25 mouse cellular contexts compared by ENCODE assay signal in the genomic region with DNA sequence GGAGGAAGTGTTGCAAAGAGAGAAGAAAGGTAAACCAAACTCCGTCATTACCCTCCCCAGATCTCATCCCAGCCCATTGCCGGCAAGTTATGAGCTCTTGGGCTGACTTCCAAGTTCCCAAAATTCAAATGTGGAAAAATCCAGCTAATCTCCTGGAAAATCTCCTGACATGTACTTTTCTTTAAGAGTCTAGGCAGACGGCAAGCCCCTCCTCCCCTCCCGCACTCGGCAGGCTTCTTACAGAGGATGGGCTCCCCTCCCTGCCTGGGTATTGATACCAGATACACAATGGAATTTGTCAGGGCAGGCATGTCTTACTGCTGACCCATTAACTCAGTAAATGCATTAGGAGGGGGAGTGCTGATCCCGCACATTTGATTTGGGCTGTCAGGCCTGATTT.
DNase-seq lines count a peak whose midpoint lies in the region; ATAC-seq and TF ChIP-seq lines count a peak whose summit lies in the region.
"Had no signal": no experiment of that assay in that cellular context is flagged by ENCODE, and none has a peak within 500 bp of the region (broad histone marks: within the 10 kb centered on the region; RNA-seq: fewer than 3 reads in every experiment).

No protein-coding gene starts in this region.

- no peak overlapping the region for H3K4me2 ChIP-seq in hindbrain, embryonic 11.5 days (replicated peaks; ENCODE audit: low read depth, low read length)
- no peak overlapping the region for H3K4me2 ChIP-seq in midbrain, embryonic 12.5 days (replicated peaks)
- H3K4me2 ChIP-seq in midbrain, embryonic 16.5 days (ENCODE audit: low read length) = no peak overlapping the region
- peak overlapping the region; percentile 7; the same call in 1 of the 2 replicates for H3K4me2 ChIP-seq in embryonic facial prominence, embryonic 14.5 days (ENCODE audit: low read depth, low read length)
- H3K4me2 ChIP-seq in liver, postnatal 0 days (ENCODE audit: low read depth, low read length) = no peak overlapping the region
- H3K4me2 ChIP-seq: forebrain, embryonic 15.5 days; heart, embryonic 15.5 days; liver, embryonic 15.5 days; neural tube, embryonic 13.5 days; stomach, embryonic 15.5 days had no signal

- H3K36me3 ChIP-seq in hindbrain, embryonic 10.5 days = no peaks in the 10 kb centered on the region
- no peaks in the 10 kb centered on the region for H3K36me3 ChIP-seq in hindbrain, embryonic 11.5 days (ENCODE audit: control insufficient read depth, insufficient read depth, low read length)
- no peaks in the 10 kb centered on the region for H3K36me3 ChIP-seq in midbrain, embryonic 12.5 days
- H3K36me3 ChIP-seq in midbrain, embryonic 16.5 days (ENCODE audit: control insufficient read depth, insufficient read depth, low read length) = no peaks in the 10 kb centered on the region
- no peaks in the 10 kb centered on the region for H3K36me3 ChIP-seq in embryonic facial prominence, embryonic 14.5 days (ENCODE audit: control insufficient read depth, insufficient read depth, low read length)
- H3K36me3 ChIP-seq in liver, postnatal 0 days (replicated peaks; ENCODE audit: insufficient read depth, low read length) = no peaks in the 10 kb centered on the region
- H3K36me3 ChIP-seq: forebrain, embryonic 15.5 days; heart, embryonic 15.5 days; liver, embryonic 15.5 days; neural tube, embryonic 13.5 days; stomach, embryonic 15.5 days had no signal

- DNase-seq in hindbrain, embryonic 10.5 days (ENCODE audit: low spot score) = peak; percentile 5
- no peak for DNase-seq in hindbrain, embryonic 11.5 days (ENCODE audit: low spot score)
- DNase-seq in embryonic facial prominence, embryonic 14.5 days (ENCODE audit: low spot score) = peak; percentile 79
- DNase-seq in liver, postnatal 0 days = no peak
- no peak for DNase-seq in heart, adult 9 months (ENCODE audit: low spot score in 2 of 2)
- DNase-seq: adrenal gland, postnatal 36 days; cerebellum, adult 11-12 months; gastrocnemius, postnatal 14 days; heart, postnatal 4 days; kidney, adult 18-20 months; liver; lung, postnatal 4 days; thymus, postnatal 25 days had no signal

- no peak for TF ChIP-seq CTCF in liver, postnatal 0 days (IDR thresholded peaks at IDR 0.05; ENCODE audit: low read depth)

- H3K27ac ChIP-seq in hindbrain, embryonic 10.5 days = no peak overlapping the region
- no peak overlapping the region for H3K27ac ChIP-seq in hindbrain, embryonic 11.5 days (ENCODE audit: low read depth, low read length)
- H3K27ac ChIP-seq in midbrain, embryonic 12.5 days (replicated peaks) = no peak overlapping the region
- no peak overlapping the region for H3K27ac ChIP-seq in midbrain, embryonic 16.5 days (ENCODE audit: low read length)
- no peak overlapping the region for H3K27ac ChIP-seq in embryonic facial prominence, embryonic 14.5 days (replicated peaks; ENCODE audit: low read depth, low read length)
- H3K27ac ChIP-seq in liver, postnatal 0 days (ENCODE audit: low read depth) = no peak overlapping the region
- H3K27ac ChIP-seq: forebrain, embryonic 15.5 days; heart, embryonic 15.5 days; kidney, postnatal 0 days; left cerebral cortex, adult 2 months; liver, embryonic 15.5 days; neural tube, embryonic 13.5 days; stomach, embryonic 15.5 days had no signal

- H3K27me3 ChIP-seq in hindbrain, embryonic 10.5 days (ENCODE audit: insufficient read depth, poor library complexity, severe bottlenecking) = no peaks in the 10 kb centered on the region
- no peaks in the 10 kb centered on the region for H3K27me3 ChIP-seq in hindbrain, embryonic 11.5 days (ENCODE audit: control insufficient read depth, insufficient read depth, low read length)
- H3K27me3 ChIP-seq in midbrain, embryonic 12.5 days = no peaks in the 10 kb centered on the region
- H3K27me3 ChIP-seq in midbrain, embryonic 16.5 days (ENCODE audit: control insufficient read depth, insufficient read depth, low read depth, low read length) = no peaks in the 10 kb centered on the region
- 0 out of 2 replicates have a peak, but pooled peaks cover 3% of the 10 kb centered on the region for H3K27me3 ChIP-seq in embryonic facial prominence, embryonic 14.5 days (replicated peaks; ENCODE audit: control insufficient read depth, insufficient read depth, low read length)
- H3K27me3 ChIP-seq in liver, postnatal 0 days (ENCODE audit: insufficient read depth, low read length) = no peaks in the 10 kb centered on the region
- H3K27me3 ChIP-seq: forebrain, embryonic 15.5 days; heart, embryonic 15.5 days; liver, embryonic 15.5 days; neural tube, embryonic 13.5 days; stomach, embryonic 15.5 days had no signal

- 44% methylated on average over 6 of the region's 6 CpGs for WGBS in hindbrain, embryonic 10.5 days
- 41% methylated on average over 6 of the region's 6 CpGs for WGBS in hindbrain, embryonic 11.5 days
- 30% methylated on average over 6 of the region's 6 CpGs for WGBS in midbrain, embryonic 12.5 days
- WGBS in midbrain, embryonic 16.5 days = 28% methylated on average over 6 of the region's 6 CpGs
- WGBS in embryonic facial prominence, embryonic 14.5 days = 20% methylated on average over 6 of the region's 6 CpGs
- 73% methylated on average over 6 of the region's 6 CpGs for WGBS in liver, postnatal 0 days (ENCODE audit: insufficient replicate concordance)

- H3K9me3 ChIP-seq in hindbrain, embryonic 10.5 days = no peaks in the 10 kb centered on the region
- H3K9me3 ChIP-seq in hindbrain, embryonic 11.5 days (ENCODE audit: control insufficient read depth, low read length) = no peaks in the 10 kb centered on the region
- H3K9me3 ChIP-seq in midbrain, embryonic 12.5 days = no peaks in the 10 kb centered on the region
- H3K9me3 ChIP-seq in midbrain, embryonic 16.5 days (replicated peaks; ENCODE audit: control insufficient read depth, low read length, poor library complexity, severe bottlenecking) = no peaks in the 10 kb centered on the region
- no peaks in the 10 kb centered on the region for H3K9me3 ChIP-seq in embryonic facial prominence, embryonic 14.5 days (ENCODE audit: control insufficient read depth, low read length)
- no peaks in the 10 kb centered on the region for H3K9me3 ChIP-seq in liver, postnatal 0 days (ENCODE audit: low read length)
- H3K9me3 ChIP-seq: forebrain, embryonic 15.5 days; heart, embryonic 15.5 days; liver, embryonic 15.5 days; neural tube, embryonic 13.5 days; stomach, embryonic 15.5 days had no signal

- H3K9ac ChIP-seq in hindbrain, embryonic 11.5 days (ENCODE audit: low read depth, low read length) = no peak overlapping the region
- H3K9ac ChIP-seq in midbrain, embryonic 12.5 days (replicated peaks) = no peak overlapping the region
- H3K9ac ChIP-seq in midbrain, embryonic 16.5 days (ENCODE audit: low read depth, low read length) = no peak overlapping the region
- H3K9ac ChIP-seq in embryonic facial prominence, embryonic 14.5 days (ENCODE audit: low read depth, low read length) = no peak overlapping the region
- H3K9ac ChIP-seq in liver, postnatal 0 days (replicated peaks) = no peak overlapping the region
- H3K9ac ChIP-seq: forebrain, embryonic 15.5 days; heart, embryonic 15.5 days; liver, embryonic 15.5 days; neural tube, embryonic 13.5 days; stomach, embryonic 15.5 days had no signal

- TF ChIP-seq EP300 in liver, postnatal 0 days (IDR thresholded peaks at IDR 0.05; ENCODE audit: low read depth) = no peak

- H3K4me3 ChIP-seq in hindbrain, embryonic 10.5 days = no peak overlapping the region
- no peak overlapping the region for H3K4me3 ChIP-seq in hindbrain, embryonic 11.5 days (ENCODE audit: low read depth, low read length)
- H3K4me3 ChIP-seq in midbrain, embryonic 12.5 days = no peak overlapping the region
- H3K4me3 ChIP-seq in midbrain, embryonic 16.5 days (ENCODE audit: low read depth, low read length) = no peak overlapping the region
- H3K4me3 ChIP-seq in embryonic facial prominence, embryonic 14.5 days (ENCODE audit: low read depth, low read length) = no peak overlapping the region
- H3K4me3 ChIP-seq in liver, postnatal 0 days (ENCODE audit: low read depth, low read length) = no peak overlapping the region
- H3K4me3 ChIP-seq: erythroblast, embryonic 14.5 days; forebrain, embryonic 15.5 days; heart, embryonic 15.5 days; left cerebral cortex, adult 2 months; liver, embryonic 15.5 days; myocyte; neural tube, embryonic 13.5 days; stomach, embryonic 15.5 days had no signal

- H3K4me1 ChIP-seq in hindbrain, embryonic 10.5 days (replicated peaks) = peaks cover 14% of the 10 kb centered on the region
- no peaks in the 10 kb centered on the region for H3K4me1 ChIP-seq in hindbrain, embryonic 11.5 days (replicated peaks; ENCODE audit: control insufficient read depth, insufficient read depth, low read length)
- H3K4me1 ChIP-seq in midbrain, embryonic 12.5 days = peaks cover 12% of the 10 kb centered on the region; the same call in 1 of the 2 replicates
- no peaks in the 10 kb centered on the region for H3K4me1 ChIP-seq in midbrain, embryonic 16.5 days (ENCODE audit: control insufficient read depth, insufficient read depth, low read length)
- peaks cover 8% of the 10 kb centered on the region for H3K4me1 ChIP-seq in embryonic facial prominence, embryonic 14.5 days (ENCODE audit: control insufficient read depth, insufficient read depth, low read length)
- no peaks in the 10 kb centered on the region for H3K4me1 ChIP-seq in liver, postnatal 0 days (ENCODE audit: insufficient read depth)
- H3K4me1 ChIP-seq: forebrain, embryonic 15.5 days; heart, embryonic 15.5 days; liver, embryonic 15.5 days; neural tube, embryonic 13.5 days; stomach, embryonic 15.5 days had no signal

- no peak for ATAC-seq in hindbrain, embryonic 11.5 days (ENCODE audit: low FRiP score)
- ATAC-seq in midbrain, embryonic 12.5 days (ENCODE audit: low FRiP score, low read depth) = peak; percentile 54; the same call in 1 of the 2 replicates
- no peak for ATAC-seq in midbrain, embryonic 16.5 days
- peak; percentile 77 for ATAC-seq in embryonic facial prominence, embryonic 14.5 days (ENCODE audit: low read depth)
- ATAC-seq in liver, postnatal 0 days = no peak
- ATAC-seq: forebrain, embryonic 15.5 days; inflammation-experienced regulatory T-cells, adult 6 months had no signal

Comparison
In these comparisons a context has a peak if more than half of its experiments do, and no peak if none do; other contexts are left out.
1. DNase-seq: peak in hindbrain, embryonic 10.5 days (single experiment) and embryonic facial prominence, embryonic 14.5 days (single experiment); none in hindbrain, embryonic 11.5 days (single experiment), liver, postnatal 0 days (single experiment) and heart, adult 9 months (0 of 2).
2. ATAC-seq: peak in midbrain, embryonic 12.5 days (single experiment) and embryonic facial prominence, embryonic 14.5 days (single experiment); none in hindbrain, embryonic 11.5 days (single experiment), midbrain, embryonic 16.5 days (single experiment) and liver, postnatal 0 days (single experiment).